Mouse (Mus musculus): ENCODE data around the gene Slco1a4. TPM values are rescaled to one million over a fixed set of nuclear protein-coding genes. Genes with fewer than 3 reads are reported as not detected.
A peak's percentile ranks its signal among the peaks of the same experiment; 100 is the strongest.

Slco1a4 gene
- polyA plus RNA-seq, 1 experiment from 2014 or later: not detected

DNA sequence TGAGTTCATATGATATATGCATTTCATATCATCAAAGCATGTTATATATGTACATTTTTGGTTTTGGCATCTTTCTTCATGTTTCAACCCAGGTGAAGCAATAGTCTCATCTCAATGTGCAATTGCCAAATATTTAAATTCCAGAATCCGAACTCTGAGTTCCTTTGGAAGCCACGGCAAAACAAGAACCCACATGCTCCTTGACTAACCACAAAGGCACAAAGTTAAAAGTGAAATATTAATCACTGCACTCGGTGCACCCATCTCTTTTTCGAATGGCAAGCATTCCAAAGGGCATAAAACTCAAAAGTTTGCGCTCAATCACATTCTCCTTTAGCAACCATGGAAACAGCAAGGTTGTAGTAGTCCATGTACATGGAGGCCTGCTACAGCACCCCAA, 10.0 kb upstream of the Slco1a4 start:
- Histone ChIP-seq H3K27me3 (ENCODE audit: insufficient read depth, low read length) (no peaks in the 10 kb centered on the region), H3K4me2 (no peak overlapping the region), H3K4me1 (ENCODE audit: insufficient read depth) (no peaks in the 10 kb centered on the region), H3K9ac (no peak overlapping the region), H3K9me3 (ENCODE audit: low read depth, low read length) (no peaks in the 10 kb centered on the region), H3K4me3 (ENCODE audit: low read depth, low read length) (no peak overlapping the region), H3K27ac (ENCODE audit: low read depth) (no peak overlapping the region), H3K36me3 (ENCODE audit: insufficient read depth) (no peaks in the 10 kb centered on the region)
- WGBS: 82% methylated on average over 5 of the region's 5 CpGs
- TF ChIP-seq CTCF (IDR thresholded peaks at IDR 0.05; ENCODE audit: low read depth): no peak
- no peak for DNase-seq
- ATAC-seq (ENCODE audit: insufficient read depth): no peak

DNA sequence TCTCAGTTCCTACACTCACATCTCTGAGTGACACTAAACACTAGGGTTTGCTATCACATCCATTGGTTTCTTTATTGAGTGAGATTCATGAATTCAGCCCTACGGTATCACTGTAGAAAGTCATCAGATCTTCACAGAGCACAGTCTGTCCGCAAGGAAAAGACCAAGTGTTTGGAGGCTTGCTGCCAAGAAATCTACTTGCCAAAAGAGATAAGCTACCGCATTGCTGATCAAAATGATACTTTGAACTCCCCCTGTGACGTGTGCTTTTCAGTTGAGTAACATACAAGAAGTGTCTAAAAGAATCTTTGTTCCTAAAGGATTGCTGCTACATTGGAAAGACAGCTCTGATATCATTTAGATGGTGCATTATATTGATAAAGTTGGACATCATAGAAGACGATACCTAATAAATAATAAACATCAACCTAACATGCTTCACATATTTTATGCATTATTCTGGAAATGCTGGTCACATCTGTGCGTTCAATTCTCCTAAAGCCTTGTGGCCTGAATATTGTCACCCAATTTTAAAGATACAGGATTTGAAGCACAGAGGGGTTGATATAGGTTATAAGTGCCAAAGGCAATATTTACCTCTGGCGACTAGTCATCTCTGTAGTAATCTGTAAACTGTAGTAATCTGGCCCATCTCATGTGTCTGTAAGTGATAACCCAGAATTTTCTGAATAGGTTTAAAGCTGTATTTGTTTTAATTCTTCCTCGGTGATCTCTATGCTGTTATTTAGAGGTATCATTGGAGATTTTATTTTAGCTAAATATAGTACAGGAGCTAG, 1.9 kb upstream of the Slco1a4 start:
- H3K27me3 ChIP-seq (ENCODE audit: insufficient read depth, low read length): no peaks in the 10 kb centered on the region
- WGBS: 57% methylated on average over 8 of the region's 8 CpGs
- ATAC-seq (ENCODE audit: insufficient read depth) (no peak; the same call in 1 of the 2 replicates), DNase-seq (peak; percentile 71)
- TF ChIP-seq CTCF (IDR thresholded peaks at IDR 0.05; ENCODE audit: low read depth): no peak
- H3K9ac ChIP-seq: no peak overlapping the region
- H3K36me3 ChIP-seq (ENCODE audit: insufficient read depth): no peaks in the 10 kb centered on the region
- H3K9me3 ChIP-seq (ENCODE audit: low read depth, low read length): no peaks in the 10 kb centered on the region
- no peak overlapping the region for H3K27ac ChIP-seq (ENCODE audit: low read depth)
- H3K4me1 ChIP-seq (ENCODE audit: insufficient read depth): no peaks in the 10 kb centered on the region
- H3K4me3 ChIP-seq (ENCODE audit: low read depth, low read length): no peak overlapping the region
- no peak overlapping the region for H3K4me2 ChIP-seq

DNA sequence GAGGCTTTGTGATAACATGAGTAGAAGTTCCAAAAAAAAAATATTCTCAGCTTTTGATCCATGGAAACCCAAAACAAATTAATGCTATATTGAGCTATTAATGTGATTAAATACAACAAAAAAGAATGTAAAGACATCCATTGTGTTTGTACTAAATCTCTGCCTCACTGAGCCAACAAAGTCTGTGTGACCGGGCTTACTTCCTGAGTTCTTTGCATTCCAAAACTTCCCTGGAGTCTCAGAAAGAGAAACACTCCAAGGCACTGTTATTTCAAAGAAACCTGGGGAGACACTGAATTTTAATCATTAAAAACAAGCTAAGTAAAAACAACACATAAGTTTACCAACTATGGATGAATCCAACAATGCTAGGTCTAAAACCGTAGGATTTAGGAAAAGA, 2.4 kb downstream of the Slco1a4 start:
- H3K27ac ChIP-seq (ENCODE audit: low read depth): no peak overlapping the region
- DNase-seq: peak; percentile 22
- 42% methylated on average over 2 of the region's 2 CpGs for WGBS

DNA sequence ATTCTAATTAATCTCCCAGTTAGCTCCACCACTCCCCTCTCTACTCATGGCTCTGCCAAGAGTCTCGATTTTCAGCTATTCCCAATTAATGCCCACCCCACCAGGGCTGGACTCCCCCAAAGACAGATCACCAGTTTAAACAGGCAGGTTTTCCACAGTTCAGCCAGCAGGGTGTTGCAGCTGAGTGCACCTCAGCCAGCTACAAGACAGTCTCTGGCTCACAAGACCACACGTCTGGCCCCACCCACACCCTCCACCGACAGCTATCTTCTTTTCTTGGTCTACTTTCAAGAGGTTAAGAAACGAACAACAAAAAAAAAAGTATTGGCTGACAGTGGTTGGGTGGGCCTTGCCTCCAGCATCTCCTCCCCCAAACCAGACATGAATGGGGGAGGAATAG, 6.9 kb downstream of the Slco1a4 start:
- Histone ChIP-seq H3K4me1 (ENCODE audit: insufficient read depth) (no peaks in the 10 kb centered on the region), H3K36me3 (ENCODE audit: insufficient read depth) (no peaks in the 10 kb centered on the region), H3K27me3 (ENCODE audit: insufficient read depth, low read length) (no peaks in the 10 kb centered on the region), H3K27ac (ENCODE audit: low read depth) (no peak overlapping the region), H3K9me3 (ENCODE audit: low read depth, low read length) (no peaks in the 10 kb centered on the region), H3K9ac (no peak overlapping the region), H3K4me3 (ENCODE audit: low read depth, low read length) (no peak overlapping the region), H3K4me2 (no peak overlapping the region)
- 21% methylated on average over 4 of the region's 4 CpGs for WGBS
- no peak for TF ChIP-seq CTCF (IDR thresholded peaks at IDR 0.05; ENCODE audit: low read depth)
- DNase-seq (no peak), ATAC-seq (ENCODE audit: insufficient read depth) (no peak)

More for the DNA sequence above, 2.4 kb downstream of the Slco1a4 start:
- TF ChIP-seq CTCF (IDR thresholded peaks at IDR 0.05; ENCODE audit: low read depth): no peak
- no peaks in the 10 kb centered on the region for H3K36me3 ChIP-seq (ENCODE audit: insufficient read depth)
- ATAC-seq (ENCODE audit: insufficient read depth): no peak
- H3K9ac ChIP-seq: no peak overlapping the region
- H3K27me3 ChIP-seq (ENCODE audit: insufficient read depth, low read length): no peaks in the 10 kb centered on the region
- H3K4me3 ChIP-seq (ENCODE audit: low read depth, low read length): no peak overlapping the region
- no peaks in the 10 kb centered on the region for H3K4me1 ChIP-seq (ENCODE audit: insufficient read depth)
- no peaks in the 10 kb centered on the region for H3K9me3 ChIP-seq (ENCODE audit: low read depth, low read length)
- H3K4me2 ChIP-seq: no peak overlapping the region

GRCm38 (mm10) chr6:141797837-141798236, 58.2 kb downstream of the Slco1a4 start:
- DNase-seq (peak; percentile 81), ATAC-seq (ENCODE audit: insufficient read depth) (peak; percentile 77)
- peak; percentile 78 for TF ChIP-seq CTCF (IDR thresholded peaks at IDR 0.05; ENCODE audit: low read depth)
- Histone ChIP-seq H3K27ac (ENCODE audit: low read depth) (no peak overlapping the region), H3K4me3 (ENCODE audit: low read depth, low read length) (no peak overlapping the region), H3K27me3 (ENCODE audit: insufficient read depth, low read length) (no peaks in the 10 kb centered on the region), H3K4me2 (no peak overlapping the region), H3K9me3 (ENCODE audit: low read depth, low read length) (no peaks in the 10 kb centered on the region), H3K9ac (no peak overlapping the region), H3K4me1 (ENCODE audit: insufficient read depth) (no peaks in the 10 kb centered on the region), H3K36me3 (ENCODE audit: insufficient read depth) (no peaks in the 10 kb centered on the region)
- WGBS: 16% methylated on average over 1 of the region's 1 CpGs

- H3K4me3 ChIP-seq (ENCODE audit: low read depth, low read length): no peak overlapping the region
- H3K4me1 ChIP-seq (ENCODE audit: insufficient read depth): no peaks in the 10 kb centered on the region
- no peak overlapping the region for H3K4me2 ChIP-seq
- WGBS: 77% methylated on average over 2 of the region's 2 CpGs
- H3K9me3 ChIP-seq (ENCODE audit: low read depth, low read length): no peaks in the 10 kb centered on the region
- H3K36me3 ChIP-seq (ENCODE audit: insufficient read depth): no peaks in the 10 kb centered on the region
- H3K27me3 ChIP-seq (ENCODE audit: insufficient read depth, low read length): no peaks in the 10 kb centered on the region
- no peak overlapping the region for H3K27ac ChIP-seq (ENCODE audit: low read depth)
- no peak for ATAC-seq (ENCODE audit: insufficient read depth)
- no peak for TF ChIP-seq CTCF (IDR thresholded peaks at IDR 0.05; ENCODE audit: low read depth)
- H3K9ac ChIP-seq: no peak overlapping the region
- DNase-seq: no peak
Observed at GRCm38 (mm10) chr6:141774476-141774875, 81.5 kb downstream of the Slco1a4 start.

GRCm38 (mm10) chr6:141773710-141774109, 82.3 kb downstream of the Slco1a4 start, which contains the start of gene Gm5724:
Gm5724 (minus strand) TSS chr6:141773810.
- Histone ChIP-seq H3K4me1 (ENCODE audit: insufficient read depth) (no peaks in the 10 kb centered on the region), H3K36me3 (ENCODE audit: insufficient read depth) (no peaks in the 10 kb centered on the region), H3K4me2 (no peak within 1 kb of the TSS), H3K27me3 (ENCODE audit: insufficient read depth, low read length) (no peaks in the 10 kb centered on the region), H3K9ac (no peak within 1 kb of the TSS), H3K4me3 (ENCODE audit: low read depth, low read length) (no peak within 1 kb of the TSS), H3K27ac (ENCODE audit: low read depth) (no peak within 1 kb of the TSS), H3K9me3 (ENCODE audit: low read depth, low read length) (no peaks in the 10 kb centered on the region)
- WGBS: 82% methylated on average over 3 of the region's 3 CpGs
- TF ChIP-seq CTCF (IDR thresholded peaks at IDR 0.05; ENCODE audit: low read depth): no peak
- DNase-seq (no peak), ATAC-seq (ENCODE audit: insufficient read depth) (no peak)

Other genes with a start within 250 kb of the Slco1a4 start
- not detected in 2 replicates for gene Slco1b2, start 226.7 kb downstream of the Slco1a4 start, polyA plus RNA-seq (2014; fragmentation: Nextera tagmentation; extraction: Ambion mirVana)
- gene Gm5724, start 82.4 kb downstream of the Slco1a4 start, polyA plus RNA-seq (2014; fragmentation: Nextera tagmentation; extraction: Ambion mirVana): not detected in 2 replicates
- gene Slco1a1, start 90.8 kb upstream of the Slco1a4 start, polyA plus RNA-seq (2014; fragmentation: Nextera tagmentation; extraction: Ambion mirVana): not detected in 2 replicates
- 0.08 TPM in 1 of 2 replicates, not detected in the other for gene Gm6614, start 155.2 kb upstream of the Slco1a4 start, polyA plus RNA-seq (2014; fragmentation: Nextera tagmentation; extraction: Ambion mirVana)